Mouse (Mus musculus) MN1 (cell line): ENCODE results near the gene Sipa1l1.

ENCODE experiments used
- DNase-seq: peaks from one replicate; pipeline ENCODE4 v3.0.0-alpha.2; 2016; ENCODE audit warnings: low spot score

Sipa1l1 gene

DNA sequence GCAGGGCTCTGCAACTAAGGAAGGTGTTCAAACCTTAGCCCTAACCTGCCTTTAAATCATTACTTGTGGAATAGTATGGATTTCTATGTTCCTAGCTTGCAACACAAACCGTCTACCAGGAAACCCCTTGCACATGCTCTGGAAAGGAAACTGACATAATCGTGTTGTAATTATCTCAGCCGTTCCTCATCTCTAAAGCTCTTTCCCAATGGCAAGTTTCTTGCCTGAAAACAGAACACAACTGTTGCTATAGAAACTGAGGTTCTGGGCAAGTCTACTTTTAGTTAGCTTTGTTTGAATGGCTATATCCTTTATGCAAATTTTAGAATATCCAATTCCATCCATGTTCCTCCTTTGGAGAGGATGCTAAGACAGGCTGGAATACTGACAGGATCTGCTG is 217.9 kb downstream of the Sipa1l1 start:
- no peak for DNase-seq

DNA sequence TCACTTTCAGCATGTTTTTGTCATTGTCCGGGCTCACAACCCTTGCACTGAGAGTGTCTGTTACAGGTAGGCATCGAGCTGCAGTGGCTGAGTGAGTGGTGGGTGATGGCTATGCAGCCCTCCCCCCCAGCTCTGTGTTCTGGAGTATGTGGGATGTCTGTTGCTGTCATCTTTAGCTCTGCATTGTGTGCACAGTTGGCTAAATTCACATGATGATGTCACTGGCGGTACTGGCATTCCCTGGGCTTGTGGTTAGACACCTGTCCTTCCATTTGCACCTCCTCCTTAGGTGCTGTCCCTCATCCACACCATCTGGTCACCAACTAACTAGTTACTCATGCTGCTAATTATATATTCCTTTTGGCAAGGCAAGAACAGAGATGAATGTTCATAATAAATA is 218.5 kb downstream of the Sipa1l1 start:
- DNase-seq: no peak

GRCm38 (mm10) chr12:82388144-82388543 is 219.0 kb downstream of the Sipa1l1 start:
- no peak for DNase-seq

DNA sequence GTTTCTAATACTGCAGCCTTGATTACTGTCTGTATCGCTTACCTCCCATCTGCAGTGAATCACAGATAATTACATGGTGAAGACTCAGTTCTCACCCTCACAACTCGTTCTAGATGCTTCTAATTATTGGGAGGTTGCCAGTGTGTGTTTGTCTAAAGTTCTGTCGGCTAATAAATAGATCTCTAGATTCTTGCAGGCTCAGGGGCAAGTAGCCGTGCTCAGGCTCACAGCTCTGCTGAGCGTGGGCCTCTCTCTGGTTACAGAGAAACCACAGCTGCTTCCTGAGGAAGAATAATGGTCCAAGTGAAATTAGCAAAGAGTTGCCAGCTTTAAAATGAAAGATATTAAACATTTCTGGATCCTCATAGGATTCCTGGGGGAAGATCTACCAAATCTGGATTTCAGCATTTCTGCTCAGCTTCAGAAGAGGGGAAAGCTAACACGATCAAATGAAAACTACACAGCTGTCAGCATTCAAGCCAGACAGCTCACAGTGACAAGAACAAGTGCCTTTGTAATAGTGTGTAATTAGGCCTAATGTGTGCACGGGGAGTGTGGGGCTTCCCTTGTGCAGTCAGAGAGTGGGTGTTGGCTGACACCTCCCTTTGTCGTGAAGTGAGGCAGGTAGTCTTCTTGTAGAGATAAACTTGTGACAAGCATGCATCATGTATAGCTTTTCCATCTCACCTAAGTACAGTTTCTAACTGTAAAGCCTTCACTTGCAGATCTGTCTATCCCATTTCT is 225.2 kb downstream of the Sipa1l1 start:
- no peak for DNase-seq

GRCm38 (mm10) chr12:82395194-82395593 is 226.1 kb downstream of the Sipa1l1 start:
- DNase-seq: no peak

DNA sequence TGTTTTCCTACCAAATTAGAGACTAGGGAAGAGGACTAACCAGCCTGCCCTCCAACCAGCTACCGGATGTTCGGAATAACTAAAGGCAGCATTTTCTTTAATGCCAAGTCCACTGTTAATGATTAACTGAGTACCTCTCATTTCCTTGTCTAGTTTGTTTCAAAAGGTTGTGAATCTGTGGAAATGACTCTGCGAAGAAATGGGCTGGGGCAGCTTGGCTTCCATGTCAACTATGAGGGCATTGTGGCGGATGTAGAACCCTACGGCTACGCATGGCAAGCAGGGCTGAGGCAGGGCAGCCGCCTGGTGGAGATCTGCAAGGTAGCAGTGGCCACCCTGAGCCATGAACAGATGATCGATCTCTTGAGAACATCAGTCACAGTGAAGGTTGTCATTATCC is 228.1 kb downstream of the Sipa1l1 start:
- DNase-seq: no peak

GRCm38 (mm10) chr12:82397751-82398150 is 228.6 kb downstream of the Sipa1l1 start:
- peak; percentile 71 for DNase-seq

GRCm38 (mm10) chr12:82398926-82399325 is 229.8 kb downstream of the Sipa1l1 start:
- DNase-seq: no peak

DNA sequence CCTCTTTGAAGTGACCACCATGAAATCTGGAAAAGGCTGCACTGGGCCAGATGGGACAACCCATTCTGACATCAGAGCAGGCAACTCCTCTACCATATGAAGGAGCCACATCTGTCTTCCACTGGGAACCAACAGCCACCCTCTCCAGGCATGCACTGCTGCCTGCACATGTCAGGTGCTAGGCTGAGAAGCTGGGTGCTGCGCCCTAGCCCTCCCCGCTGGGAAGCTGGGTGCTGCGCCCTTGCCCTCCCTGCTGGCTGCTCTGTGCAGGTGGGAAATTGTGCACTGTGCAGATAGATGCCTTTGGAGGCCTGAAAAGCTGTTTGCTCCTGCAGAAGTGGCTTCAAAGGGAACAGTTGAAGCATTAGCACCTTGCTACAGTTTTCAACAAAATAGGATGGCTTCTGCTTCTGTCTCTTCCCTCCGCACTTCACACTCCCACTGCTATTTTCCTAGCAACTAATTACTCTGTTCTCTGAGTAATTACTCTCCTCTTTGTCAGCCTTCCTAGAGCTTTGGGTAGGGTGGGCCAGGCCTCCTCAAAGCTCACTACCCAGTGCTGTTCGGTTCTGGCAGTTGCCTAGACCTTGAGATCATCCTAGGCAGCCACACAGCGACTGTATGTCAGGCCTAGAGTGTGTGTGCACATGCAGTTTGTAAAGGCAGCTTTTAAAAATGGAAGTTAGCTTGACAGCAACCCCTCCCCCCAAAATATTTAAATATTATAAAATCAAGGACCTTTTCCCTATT is 231.0 kb downstream of the Sipa1l1 start:
- no peak for DNase-seq

- no peak for DNase-seq
These were observed 231.7 kb downstream of the Sipa1l1 start for GRCm38 (mm10) chr12:82400783-82401182.

- DNase-seq: no peak
These were observed 232.3 kb downstream of the Sipa1l1 start for GRCm38 (mm10) chr12:82401440-82401839.

- no peak for DNase-seq
These were observed 233.5 kb downstream of the Sipa1l1 start for GRCm38 (mm10) chr12:82402635-82403034.

DNA sequence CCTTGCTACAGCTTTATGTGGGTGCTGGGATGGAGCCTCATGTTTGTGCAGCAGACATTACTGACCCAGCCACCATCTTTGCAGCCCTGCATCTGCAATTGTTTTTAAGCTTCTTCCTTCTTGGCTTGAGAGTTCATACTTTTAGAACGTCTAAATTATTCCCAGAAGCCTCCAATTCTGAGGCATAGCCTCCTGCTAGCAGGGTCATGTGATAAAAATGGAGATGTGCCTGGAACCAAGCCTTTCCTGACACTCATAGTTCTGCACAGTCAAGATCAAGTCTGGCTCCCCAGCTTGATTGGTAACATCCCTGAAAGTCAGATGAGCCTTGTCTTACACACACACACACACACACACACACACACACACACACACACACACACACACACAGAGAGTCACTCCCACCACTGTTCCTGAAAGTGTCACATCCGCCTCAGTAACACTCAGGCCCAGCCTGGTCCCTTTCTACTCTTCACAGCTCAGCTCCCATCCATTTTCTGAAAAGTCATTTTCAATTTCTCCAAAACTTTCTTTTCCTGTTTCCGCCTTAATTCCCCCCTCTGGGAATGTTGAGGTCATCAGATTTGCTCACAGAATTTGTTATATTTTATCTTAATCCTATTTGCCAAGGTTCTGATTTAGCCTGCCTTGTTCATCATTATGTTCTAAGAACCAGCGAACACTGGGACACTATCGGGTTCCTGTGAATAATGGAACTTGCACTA is 238.6 kb downstream of the Sipa1l1 start:
- DNase-seq: no peak

GRCm38 (mm10) chr12:82408486-82408885 is 239.4 kb downstream of the Sipa1l1 start:
- DNase-seq: peak; percentile 69

GRCm38 (mm10) chr12:82409686-82410472 is 240.8 kb downstream of the Sipa1l1 start:
- DNase-seq: no peak

DNA sequence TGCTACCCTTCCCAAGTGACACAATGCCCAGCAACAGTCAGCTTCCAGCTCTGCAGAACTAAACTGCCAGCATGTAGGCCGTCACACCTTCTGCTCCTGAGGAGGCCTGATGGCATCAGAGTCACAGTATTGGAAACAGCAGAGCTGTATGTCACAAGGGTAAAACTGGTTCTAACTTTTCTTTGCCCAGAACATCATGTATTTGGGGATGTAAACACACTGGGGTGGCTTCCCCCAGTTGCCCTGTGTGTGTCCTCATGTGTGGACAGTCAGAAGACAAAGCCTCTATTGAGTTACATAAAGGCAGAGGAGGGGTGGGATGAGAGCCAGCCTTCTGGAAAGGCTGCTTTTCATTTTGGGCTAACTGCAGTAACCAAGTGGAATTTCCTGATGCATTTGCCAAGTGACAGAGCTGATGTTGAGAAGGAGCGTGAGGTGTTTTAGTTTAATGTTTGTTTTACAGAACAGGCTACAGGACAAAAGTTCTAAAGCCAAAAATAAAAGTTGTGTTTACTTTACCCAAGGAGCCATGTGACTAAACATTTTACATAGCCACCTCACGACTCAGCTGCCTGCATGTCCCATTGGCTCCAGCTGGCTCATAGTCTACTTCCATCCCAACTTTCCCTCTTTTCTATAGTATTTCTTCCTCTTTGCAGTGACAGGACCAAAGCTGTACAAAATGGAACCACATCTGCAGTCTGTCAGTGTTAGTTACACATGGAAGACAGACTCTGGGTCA is 243.3 kb downstream of the Sipa1l1 start:
- no peak for DNase-seq

DNA sequence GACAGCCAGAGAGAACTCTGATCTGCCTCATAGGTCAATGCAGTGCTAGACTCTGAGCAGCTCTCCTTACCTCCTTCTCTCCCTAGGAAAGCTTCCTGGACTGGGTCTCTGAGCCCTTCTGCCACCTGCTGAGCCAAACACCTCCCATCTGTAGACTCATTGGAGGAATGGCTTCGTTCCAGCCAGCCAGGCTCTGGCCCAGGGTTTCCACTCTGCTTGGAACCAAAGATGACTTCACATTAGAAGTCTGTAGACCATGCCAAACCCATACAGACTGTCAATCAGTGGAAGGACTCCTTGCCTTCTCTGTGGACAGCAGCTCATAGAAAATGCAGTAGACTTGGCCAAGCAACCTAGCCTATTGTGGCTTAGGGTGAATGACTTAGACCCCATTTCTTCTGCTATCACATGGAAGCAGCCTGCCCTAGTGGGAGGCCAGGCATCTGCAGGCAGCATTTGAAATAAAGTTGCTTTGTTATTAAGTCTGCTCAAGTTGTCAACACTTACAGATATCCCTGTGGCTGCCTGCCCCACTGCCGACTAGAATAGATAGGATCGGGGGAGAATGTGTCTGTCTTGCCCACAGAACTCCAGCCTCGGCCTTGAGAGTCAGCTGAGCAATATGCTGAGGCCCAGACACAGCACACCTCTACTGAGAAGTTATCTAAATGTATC is 246.7 kb downstream of the Sipa1l1 start:
- no peak for DNase-seq

- DNase-seq: no peak
These were observed 249.9 kb downstream of the Sipa1l1 start for GRCm38 (mm10) chr12:82419027-82419426.

GRCm38 (mm10) chr12:82424783-82425182 is 255.7 kb downstream of the Sipa1l1 start:
- no peak for DNase-seq

DNA sequence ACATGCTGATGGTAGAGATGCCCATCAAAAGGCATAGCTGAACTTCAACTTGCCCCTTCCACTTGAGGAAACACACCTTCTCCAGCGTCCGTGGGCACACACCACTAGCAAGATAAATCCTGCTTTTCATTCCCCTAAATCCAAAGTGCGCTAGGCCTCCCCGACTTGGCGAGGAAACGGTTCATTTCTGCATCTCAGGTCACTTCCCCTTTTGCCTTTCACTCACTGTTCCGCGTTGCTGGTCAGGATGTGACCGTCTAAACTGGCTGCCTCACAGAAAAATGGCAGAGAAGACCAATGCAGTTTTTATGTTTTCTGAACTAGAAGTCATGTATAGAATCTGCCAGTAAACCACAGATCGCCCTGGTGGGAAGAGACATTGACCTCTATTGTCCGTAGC is 256.7 kb downstream of the Sipa1l1 start:
- no peak for DNase-seq

DNA sequence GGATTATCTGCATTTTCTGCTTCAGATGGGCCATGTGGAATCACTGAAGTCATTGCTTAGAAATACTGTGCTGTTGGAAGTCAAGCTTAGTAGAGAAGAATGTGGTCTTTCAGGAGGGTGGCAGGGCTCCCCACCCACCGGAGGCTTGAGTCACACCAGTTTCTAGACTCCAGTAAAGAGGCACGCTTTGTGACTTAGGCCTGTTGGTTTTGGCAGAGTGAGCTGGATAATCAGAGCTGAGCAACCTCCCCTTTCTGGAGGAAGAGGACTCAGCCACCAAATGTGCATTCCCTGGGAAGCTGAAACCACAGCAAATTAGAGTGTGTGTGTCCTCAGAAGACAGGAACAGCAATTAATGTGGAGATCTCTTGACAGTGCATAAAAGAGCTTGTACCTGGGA is 258.3 kb downstream of the Sipa1l1 start:
- no peak for DNase-seq
